Mouse (Mus musculus): ENCODE data around the gene Sox5.

DNA sequence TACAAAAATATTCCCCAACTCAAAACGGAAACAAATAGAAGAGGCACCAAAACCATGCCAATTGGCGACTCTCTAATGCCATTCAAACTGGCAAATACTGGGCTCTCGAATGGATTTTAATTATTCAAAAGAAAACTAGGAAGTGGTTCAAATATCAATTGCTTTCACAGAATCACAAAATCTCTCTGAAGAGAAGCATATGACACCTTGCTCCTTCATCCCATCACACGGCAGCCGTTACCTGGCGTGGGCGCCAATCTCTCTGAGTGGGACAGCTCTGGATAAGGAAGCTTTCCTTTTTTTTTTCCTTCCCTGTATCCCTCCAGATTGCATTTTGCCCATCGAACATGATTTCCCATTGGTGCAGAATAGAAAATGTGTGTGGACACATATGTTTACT, 801.6 kb downstream of the Sox5 start:
- TF ChIP-seq CTCF (IDR thresholded peaks at IDR 0.05) (no peak), EP300 (IDR thresholded peaks at IDR 0.05; ENCODE audit: insufficient read depth, low read depth, low read length) (no peak), POLR2A (IDR thresholded peaks at IDR 0.05; ENCODE audit: insufficient read depth, low read depth, low read length) (no peak)

Data from heart, adult 2 months (tissue).